Mouse (Mus musculus) liver, embryonic 14.5 days (tissue): ENCODE data around the gene Adamts8.

ENCODE experiments used
- CTCF ChIP-seq: IDR thresholded peaks from 2 replicates; pipeline ENCODE4 v1.5.1; 2016; ENCODE audit warnings: antibody characterized with exemption, low read depth, control low read depth
- EP300 ChIP-seq: IDR thresholded peaks from 2 replicates; pipeline ENCODE4 v1.6.1; 2016; ENCODE audit warnings: antibody characterized with exemption, low read depth

DNA sequence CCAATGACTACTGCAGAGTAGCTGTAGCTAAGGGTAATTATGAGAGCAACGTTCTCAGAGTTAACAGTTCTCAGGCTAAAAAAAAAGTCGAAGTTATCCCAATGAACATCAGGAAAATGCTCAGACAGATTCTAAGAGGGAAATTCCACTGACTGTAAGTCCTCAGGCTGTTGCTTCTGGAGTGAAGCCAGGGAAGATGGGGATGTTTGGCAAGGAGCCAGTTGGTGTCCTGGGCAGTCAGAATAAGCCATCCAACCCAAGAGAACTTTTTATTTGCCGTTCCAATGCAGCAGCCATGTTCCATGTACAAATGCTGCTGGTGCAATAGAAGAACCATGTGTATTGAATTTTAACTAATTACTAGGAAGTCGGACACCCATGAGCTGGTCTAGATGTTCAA, 8.2 kb downstream of the Adamts8 start:
- TF ChIP-seq CTCF, result no peak
- TF ChIP-seq EP300, result no peak
